Mouse (Mus musculus) layer of hippocampus, postnatal 25 days (tissue): ENCODE measurements around the gene Cbx8. TPM values are rescaled to one million over a fixed set of nuclear protein-coding genes. Genes with fewer than 3 reads are reported as not detected.

Experiments
- DNase-seq, 2 experiments: peaks; one replicate each; pipeline ENCODE4 v3.0.0; 2022; ENCODE audit warnings: mixed read lengths in 2 of 2, low spot score in 1 of 2; ENCODE audit errors: extremely low spot score in 1 of 2
- total RNA-seq, 2 experiments: library from RNA; stranded (reverse); gene quantifications; 2 replicates each; pipeline ENCODE4 v1.2.3; 2021

Gene Cbx8
- total RNA-seq, 2 experiments from 2014 or later = 13.8 to 16.7 TPM

DNA sequence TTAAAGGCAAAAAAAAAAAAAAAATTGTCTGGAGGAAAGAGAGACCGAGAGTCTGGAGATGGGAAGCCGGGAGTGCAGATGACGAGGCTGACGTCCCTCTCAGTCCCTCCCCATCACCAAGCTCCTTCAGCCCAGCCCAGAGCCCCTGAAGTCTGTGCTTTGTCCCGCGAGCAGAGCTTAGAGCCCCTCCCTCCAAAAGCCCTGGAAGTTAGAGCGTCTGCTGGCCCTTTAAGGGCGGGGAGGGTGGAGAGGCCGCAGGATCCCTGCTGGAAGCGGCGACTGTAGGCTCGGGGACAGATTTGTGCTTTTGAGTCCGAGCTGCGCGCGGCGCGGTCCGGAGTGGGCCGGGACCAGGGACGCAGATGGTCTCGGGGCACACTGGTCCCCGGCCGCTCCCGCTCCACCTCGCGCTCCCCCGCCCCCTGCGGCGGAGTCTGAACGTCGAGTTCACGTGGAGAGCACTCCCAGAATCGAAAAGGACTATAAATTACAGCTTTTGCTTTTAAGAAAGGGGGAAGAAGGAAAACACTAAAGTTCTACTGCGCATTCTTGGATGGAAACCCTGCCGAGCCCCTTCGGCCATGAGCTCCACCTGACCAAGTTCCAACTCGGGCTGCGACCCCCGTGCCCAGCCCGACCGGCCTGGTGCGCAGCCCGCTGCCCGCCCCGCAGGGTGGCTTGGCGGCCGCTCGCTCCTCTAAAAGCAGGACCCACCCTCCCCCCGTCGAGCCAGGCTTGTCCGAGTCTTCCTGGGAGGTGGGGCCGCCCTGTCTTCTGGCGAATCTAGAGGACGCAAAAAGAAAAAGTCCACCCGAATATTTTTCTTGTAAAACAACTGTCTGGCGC, 3.6 kb downstream of the Cbx8 start:
- DNase-seq = no peak

DNA sequence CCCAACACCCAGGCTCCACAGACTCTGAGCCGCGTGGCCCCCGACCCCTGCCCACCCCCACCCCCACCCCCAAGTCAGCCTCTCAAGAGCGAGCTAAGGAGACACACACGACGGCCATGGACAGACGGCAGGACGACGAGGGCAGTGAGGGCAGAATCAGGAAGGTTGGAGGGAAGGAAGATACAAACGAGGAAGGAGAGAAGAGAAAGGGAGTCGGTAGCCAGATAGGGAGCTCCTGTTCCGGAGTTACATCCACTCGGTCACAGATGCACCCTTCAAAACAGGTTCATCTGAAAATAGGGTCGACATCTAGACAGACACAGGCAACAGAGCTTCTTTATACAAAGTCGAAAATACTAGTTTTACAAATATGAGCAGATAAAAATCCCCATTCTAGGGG, 4.3 kb downstream of the Cbx8 start:
- DNase-seq = no peak

DNA sequence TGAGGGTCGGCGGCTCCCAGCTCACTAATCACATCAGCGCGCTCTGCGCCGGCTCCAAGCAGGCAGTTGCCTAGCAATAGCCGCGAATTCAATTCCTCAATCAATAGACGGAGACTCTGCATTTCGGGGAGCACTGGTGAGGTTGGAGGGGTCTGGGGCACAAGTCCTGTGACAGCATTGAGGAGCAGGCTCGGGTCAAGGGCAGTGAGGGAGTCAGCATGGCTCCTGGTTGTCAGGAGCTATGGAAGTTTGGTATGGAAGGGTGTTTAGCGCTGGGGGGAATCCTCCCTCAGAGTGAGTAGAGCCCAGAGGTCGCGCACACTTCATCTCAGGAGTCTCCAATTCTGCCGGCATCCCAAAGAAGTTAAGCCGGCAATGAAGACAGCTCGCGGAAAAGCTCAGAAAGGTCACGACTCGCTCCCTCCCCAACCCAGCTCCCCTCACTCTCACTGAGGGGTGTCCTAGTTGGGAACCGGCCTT, 5.0 kb downstream of the Cbx8 start:
- no peak for DNase-seq

GRCm38 (mm10) chr11:119035094-119035685, 5.6 kb downstream of the Cbx8 start:
- no peak for DNase-seq

DNA sequence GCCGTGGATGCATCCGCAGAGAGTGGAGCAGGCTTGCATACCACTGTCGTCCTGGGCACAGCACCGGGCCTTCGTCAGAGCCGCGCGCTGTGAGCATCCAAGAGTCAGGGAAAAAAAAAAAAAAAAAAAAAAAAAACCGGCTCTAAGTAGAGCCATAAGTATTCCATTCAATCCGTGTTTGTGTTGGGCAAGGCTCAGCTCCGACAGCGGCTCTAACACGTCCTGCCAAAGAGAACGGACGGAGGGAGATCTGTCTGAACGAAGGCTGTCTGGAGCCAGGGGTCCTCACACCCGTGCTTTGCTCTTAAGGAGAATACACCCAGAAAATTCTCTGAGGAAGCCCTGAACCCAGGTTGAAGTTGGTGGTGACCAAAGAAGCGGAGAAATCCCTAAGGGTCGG, 6.1 kb downstream of the Cbx8 start:
- no peak for DNase-seq

DNA sequence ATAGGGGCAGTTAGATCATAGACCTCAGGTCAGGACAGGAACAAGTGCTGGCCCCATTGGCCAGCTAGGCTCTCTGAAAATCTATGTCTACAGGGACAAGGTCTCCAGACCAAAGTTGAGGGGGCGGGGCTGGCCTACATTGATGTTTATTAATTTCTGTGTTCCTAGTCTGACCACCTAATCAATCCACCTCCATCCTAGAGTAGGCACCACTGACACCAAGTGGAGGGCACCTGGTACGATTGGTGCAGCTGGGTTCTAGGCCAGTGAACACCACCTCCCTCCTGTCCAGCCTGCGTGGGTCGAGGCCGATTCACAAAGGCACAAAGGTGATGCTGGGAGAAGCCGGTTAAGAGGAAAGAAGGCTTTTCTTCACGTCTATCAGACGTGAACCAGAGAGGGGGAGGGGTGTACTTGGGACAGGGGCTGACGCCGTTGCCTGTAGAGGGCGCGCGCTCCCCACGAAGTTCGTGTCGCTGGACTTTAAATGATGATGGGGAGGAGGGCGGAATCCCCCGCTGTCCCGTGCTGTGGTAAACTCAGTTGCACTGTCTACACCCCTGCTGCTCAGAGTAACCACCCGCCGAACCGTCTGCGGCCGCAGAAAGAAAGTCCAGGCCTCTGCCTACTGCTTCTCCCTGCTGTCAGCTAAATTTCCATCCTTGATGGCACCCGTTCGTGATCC, 6.8 kb downstream of the Cbx8 start:
- peak; percentile 77 to 92 for DNase-seq

DNA sequence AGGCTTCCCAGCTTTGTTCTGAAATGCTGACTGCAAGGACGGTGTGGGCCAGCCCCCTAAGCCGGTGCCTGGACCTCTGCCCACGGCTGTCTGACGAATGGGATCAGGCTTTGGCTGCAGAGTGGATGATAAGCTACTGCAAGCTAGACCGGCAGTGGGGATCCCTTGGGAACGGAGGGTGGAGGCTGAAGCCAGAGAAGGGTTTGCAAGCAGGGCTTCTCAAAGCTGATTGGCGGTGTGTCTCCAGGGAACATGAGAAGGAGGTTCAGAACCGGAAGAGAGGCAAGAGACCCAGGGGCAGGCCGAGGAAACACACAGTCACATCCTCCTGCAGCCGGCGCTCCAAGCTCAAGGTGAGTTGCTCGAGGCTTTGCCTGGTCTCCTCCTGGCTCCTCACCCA, 14.6 kb downstream of the Cbx8 start:
- no peak for DNase-seq

DNA sequence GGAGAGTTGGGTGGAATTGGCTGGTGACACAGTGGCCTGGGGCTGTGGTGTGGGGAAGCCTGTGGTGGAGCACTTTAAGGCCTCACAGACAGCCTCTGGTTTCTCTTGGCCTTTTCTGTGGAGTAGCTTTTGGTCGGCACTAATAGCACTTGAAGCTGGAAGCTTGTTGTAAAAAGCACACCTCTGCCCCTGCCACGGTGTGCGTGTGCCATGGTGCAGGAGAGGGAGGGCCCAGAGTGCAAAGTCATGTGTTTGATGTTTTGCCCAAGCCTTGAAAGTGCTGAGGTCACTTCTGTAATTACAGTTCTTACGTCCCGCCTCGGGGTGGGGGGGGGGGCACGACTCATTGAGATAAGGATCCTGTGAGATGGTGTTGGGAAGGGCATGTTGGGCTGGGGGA, 16.5 kb downstream of the Cbx8 start:
- no peak for DNase-seq

GRCm38 (mm10) chr11:119023616-119023980, 17.2 kb downstream of the Cbx8 start:
- no peak for DNase-seq

- peak; percentile 73 to 74 for DNase-seq
Measured at GRCm38 (mm10) chr11:119022895-119023615, 17.7 kb downstream of the Cbx8 start, which contains the start of gene Cbx2. Gene Cbx2, plus strand, starts transcription at chr11:119022962.

DNA sequence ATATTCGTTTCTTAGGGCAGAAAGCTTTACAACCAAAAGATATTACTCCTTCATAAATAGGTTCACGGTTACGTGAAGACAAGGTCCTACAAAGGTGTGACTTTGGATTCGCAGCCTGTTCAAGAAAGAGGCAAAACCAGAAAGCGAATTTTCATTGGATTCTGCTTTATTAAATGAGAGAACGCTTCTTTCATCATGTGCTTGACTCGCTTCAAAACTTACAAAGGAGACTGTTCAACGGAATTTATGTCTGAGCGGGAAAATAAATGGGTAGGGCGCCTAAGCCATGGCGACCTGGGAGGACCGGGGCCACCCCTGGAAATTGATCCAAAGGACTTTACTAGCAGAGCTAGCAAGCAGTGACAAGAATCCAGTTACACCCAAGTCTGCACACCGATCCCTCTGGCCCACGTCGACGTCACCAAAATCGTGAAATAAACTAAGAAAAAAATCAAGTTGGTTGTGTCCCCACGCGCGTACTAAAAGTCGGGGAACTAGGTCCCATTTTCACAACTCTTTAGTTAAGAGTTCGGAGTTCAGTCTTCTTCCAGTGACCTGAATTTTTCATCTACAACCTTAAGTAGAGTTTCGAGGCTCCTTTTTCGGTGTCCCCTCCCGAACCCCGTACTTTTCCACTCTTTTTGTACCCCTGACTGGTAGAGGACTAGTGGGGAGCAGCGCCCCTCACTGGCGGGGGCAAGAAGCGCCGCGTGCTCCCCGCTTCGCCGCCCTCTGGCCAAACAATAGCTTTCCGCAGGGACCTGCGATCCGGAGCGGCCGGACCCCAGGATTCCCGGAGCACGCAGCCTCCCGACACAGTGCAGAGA, 18.5 kb downstream of the Cbx8 start:
- no peak for DNase-seq

DNA sequence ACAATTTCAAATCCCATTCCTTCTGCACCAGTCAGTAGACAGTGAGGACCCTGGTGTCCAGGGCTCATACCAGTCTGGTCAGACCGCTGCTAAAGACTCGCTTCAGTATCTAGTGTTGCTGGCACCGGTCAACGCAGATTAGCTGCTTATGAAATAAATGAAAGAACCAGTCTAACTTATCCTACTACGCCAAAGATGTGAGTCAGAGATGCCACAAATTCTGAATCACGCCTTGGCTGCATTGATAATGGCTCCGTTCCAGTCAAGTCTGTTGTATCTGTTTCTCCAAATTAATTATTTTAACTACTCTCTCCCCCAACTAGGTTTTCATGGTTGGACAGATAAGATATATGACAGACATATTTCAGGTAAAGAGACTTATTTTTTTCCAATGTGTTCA, 19.6 kb downstream of the Cbx8 start:
- DNase-seq = no peak

DNA sequence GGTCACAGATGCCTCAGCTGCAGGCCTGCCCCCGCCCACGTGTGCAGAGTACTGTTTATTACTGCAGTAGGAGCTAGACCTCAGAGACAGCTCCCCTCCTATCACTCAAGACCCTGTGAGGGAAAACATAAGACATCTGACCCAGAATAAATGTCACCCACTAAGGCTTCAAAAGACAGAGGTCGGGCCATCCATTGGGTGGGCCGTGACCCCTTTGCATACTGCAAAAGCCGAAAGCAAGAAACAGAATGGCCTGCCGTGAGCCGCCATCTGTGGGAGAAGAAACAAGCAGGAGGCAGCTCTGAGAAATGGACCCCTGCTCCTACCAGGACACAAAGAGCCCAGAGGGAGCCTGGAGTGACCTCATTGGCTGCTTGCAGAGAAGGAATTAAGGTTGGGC, 23.3 kb downstream of the Cbx8 start:
- no peak for DNase-seq

DNA sequence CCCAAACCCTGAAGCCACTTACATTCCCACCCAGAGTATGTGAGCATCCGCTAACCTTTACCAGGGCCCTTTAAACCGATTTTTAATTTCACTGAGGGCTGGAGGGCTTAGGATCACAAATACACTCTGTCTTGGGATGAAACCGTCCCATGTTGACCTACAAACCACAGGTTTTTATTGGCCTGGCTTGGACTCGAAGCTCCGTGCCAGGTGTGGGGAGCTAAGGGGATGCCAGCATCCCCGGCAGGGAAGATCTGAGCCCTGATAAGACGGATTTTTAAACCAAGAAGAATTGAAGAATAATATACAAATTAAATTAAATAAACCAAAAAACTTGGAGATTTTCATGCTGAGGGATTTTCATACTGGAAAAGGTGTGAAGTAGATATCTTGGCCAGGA, 26.3 kb downstream of the Cbx8 start:
- no peak for DNase-seq

GRCm38 (mm10) chr11:119007461-119008456, 33.0 kb downstream of the Cbx8 start:
- no peak for DNase-seq

DNA sequence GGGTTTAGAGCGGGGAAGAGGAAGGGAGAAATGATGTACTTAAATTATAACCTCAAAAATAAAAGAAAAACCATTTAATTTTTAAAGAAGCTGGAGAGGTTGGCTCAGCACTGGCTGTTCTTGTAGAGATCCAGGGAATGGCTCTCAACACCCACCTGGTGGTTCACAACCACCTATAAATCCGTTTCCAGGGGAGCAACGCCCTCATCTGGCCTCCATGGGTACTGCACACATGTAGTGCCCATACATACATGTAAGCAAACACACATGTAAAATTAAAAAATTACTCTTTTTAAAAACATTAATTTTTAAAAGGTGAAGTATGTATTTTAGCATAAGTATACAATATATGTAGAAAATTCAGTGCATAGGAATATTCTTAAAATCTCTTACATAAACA, 34.3 kb downstream of the Cbx8 start:
- DNase-seq = no peak

DNA sequence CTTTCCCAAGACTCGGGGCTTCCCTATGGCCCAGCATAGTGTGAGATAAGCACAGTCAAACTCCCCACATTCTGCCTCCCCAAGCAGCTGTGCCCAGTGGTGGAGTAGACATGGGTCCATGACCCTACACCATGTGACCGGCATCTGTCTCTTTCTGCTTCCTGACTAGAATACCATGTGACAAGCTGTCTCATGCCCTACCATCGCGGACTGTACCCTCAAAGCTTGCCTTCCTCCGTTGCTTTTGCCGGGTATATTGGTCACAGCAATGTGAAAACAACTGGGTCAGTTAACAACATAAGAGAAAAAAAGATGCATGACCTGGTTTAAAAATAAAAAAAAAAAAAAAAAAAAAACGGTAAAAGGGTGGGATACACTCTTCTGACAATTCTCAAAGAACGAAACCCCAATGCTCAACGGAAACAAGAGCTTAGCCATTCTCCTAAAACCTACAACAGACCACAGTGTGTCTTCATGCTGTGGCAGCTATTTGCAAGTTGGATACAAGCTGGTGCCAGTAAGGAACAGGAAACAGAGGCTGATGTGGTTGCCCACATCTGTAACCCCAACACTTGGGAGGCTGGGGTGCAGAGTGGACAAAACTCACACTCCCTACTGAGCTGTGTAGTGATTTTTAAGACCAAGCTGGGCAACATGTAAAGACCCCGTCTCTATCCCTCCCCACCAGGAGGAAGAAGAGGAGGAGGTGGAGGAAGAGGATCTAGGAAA, 35.1 kb downstream of the Cbx8 start:
- DNase-seq = no peak

GRCm38 (mm10) chr11:119001493-119002128, 39.2 kb downstream of the Cbx8 start:
- no peak for DNase-seq
